Mouse (Mus musculus): ENCODE measurements around the gene Irx5. TPM values are rescaled to one million over a fixed set of nuclear protein-coding genes. Genes with fewer than 3 reads are reported as not detected.

Gene Irx5
- total RNA-seq, 1 experiment = 1.5 TPM

DNA sequence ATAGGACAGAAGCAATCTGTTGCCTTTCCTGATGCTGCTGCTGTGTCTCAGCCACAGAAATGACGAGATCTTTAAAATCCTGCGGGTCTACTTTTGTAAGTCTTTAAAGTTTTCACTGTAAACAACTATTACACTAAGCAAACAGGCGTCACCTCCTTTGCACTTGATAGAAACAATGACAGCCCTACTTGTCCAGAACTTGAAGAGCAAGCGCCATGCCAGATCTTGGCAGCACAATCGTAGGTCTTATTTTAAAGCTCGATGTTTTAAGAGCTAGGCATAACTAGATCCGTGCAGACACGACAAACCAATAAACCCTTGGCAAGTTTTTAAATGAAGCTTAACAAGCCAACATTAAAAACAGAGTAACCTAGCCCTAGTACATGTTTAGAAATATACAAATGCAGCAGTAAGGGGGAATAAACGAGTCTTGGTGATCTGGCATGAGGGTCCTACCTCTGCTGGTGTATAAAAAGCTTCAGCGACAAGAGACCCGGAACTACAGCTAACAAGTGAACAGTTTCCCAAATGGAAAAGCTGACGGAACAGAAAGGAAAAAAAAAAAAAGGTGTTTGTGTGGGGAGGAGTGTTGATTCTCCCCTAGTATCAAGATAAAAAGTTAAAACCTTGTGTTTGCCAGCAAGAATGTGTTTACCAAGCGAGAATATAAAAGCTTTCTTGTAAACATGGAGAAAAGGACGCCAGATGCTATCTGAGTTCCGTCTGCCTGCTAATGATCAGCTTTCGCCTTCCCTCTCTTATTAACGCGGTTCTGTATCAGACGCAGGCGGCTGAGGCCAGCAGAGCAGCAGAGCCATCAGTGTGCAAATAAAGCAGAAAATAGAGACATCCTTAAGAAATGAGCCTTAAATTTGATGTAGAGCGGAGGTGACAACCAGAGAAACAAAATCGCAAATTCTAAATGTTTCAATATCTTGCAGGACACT is 2.6 kb upstream of the Irx5 start:
- TF ChIP-seq HCFC1 (IDR thresholded peaks at IDR 0.05; ENCODE audit: borderline replicate concordance, insufficient read depth, low read length) (no peak), ZC3H11A (IDR thresholded peaks at IDR 0.05; ENCODE audit: borderline replicate concordance, low read depth, low read length) (no peak), MAFK (IDR thresholded peaks at IDR 0.05; ENCODE audit: insufficient read depth, low read depth, low read length) (no peak), CHD2 (IDR thresholded peaks at IDR 0.05; ENCODE audit: low read depth, low read length) (no peak), ZNF384 (IDR thresholded peaks at IDR 0.05; ENCODE audit: low read depth, low read length) (0 out of 2 replicates have a peak, but pooled peaks have one; percentile 29)
- in situ Hi-C loops (cut with MboI; ENCODE audit: low sequenced_read_pairs in 2 of 2, unreplicated experiment in 2 of 2) = loop anchor here (10.0 to 25.0 kb wide), 2 partner anchors 220 to 818 kb away; no protein-coding TSS in a partner anchor
- Histone ChIP-seq H3K4me1 (ENCODE audit: control insufficient read depth in 2 of 2, insufficient read depth in 2 of 2, low read length in 2 of 2, poor library complexity in 1 of 2) (peaks cover 0 to 4% of the 10 kb centered on the region in 2 experiments; a peak in 2 of 4 replicates), H3K9me3 (ENCODE audit: control insufficient read depth, insufficient read depth, low read depth, low read length) (no peaks in the 10 kb centered on the region), H3K4me3 (ENCODE audit: insufficient read depth in 1 of 2, low read depth in 1 of 2, low read length in 2 of 2, poor library complexity in 1 of 2, severe bottlenecking in 1 of 2) (peak overlapping the region in 1 of 2 experiments; percentile 84; a peak in 3 of 4 replicates), H3K27ac (ENCODE audit: insufficient read depth, low read depth, low read length, poor library complexity, severe bottlenecking) (no peak overlapping the region), H3K9ac (ENCODE audit: insufficient read depth, low read depth, low read length, poor library complexity, severe bottlenecking) (no peak overlapping the region), H3K36me3 (ENCODE audit: control insufficient read depth, insufficient read depth, low read length, poor library complexity, severe bottlenecking) (no peaks in the 10 kb centered on the region)
- DNase-seq (ENCODE audit: low read depth, low spot score) = no peak

DNA sequence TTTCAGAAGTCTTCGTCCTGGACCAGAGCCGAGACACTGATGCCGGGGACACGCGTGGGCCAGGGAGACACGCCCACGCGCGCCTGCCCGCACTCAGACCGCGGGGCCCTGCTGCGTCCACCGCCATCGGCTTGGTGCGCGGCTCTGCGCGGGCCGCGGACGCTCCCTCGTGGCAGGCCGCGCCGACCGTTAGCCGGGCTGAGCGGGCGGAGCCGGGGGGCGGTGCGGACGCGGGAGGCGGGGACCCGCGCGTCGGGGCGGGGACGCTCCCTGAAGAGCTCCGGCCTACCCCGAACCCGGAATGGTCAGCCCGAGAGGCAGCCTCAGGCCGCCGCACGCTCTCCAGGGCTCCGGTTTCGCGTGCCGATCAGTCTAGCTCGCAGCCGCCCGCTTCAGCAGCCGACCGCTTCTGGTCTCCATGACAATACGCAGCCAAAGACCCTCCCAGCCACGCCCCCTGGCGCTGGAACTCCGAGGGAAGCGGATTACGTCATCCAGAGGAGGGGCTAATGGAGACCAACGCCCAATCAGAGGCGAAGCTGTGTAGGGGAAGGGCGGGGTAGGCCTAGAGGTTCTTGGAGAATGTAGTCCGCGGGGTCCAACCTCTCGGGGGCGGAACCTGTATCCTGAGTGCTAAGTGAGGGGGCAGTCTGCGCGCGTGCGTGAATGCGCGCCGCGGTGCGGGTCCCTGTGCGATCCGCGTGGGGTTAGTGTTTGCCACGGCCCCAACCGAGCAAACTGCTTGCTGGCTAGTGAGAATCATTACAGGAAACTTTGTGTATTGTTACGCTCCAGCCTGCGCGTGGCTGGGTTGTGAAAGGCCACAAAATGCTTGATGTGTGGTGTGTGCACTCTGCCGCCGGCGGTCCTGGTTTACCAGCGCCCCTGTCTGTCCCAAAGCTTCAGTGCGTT is 1.5 kb upstream of the Irx5 start:
- peak overlapping the region; percentile 71 for H3K9ac ChIP-seq (ENCODE audit: insufficient read depth, low read depth, low read length, poor library complexity, severe bottlenecking)
- no peaks in the 10 kb centered on the region for H3K9me3 ChIP-seq (ENCODE audit: control insufficient read depth, insufficient read depth, low read depth, low read length)
- no peak overlapping the region for H3K27ac ChIP-seq (ENCODE audit: insufficient read depth, low read depth, low read length, poor library complexity, severe bottlenecking)
- TF ChIP-seq CHD2 (IDR thresholded peaks at IDR 0.05; ENCODE audit: low read depth, low read length) (0 out of 2 replicates have a peak, but pooled peaks have one; percentile 18), ZC3H11A (IDR thresholded peaks at IDR 0.05; ENCODE audit: borderline replicate concordance, low read depth, low read length) (no peak), MAFK (IDR thresholded peaks at IDR 0.05; ENCODE audit: insufficient read depth, low read depth, low read length) (no peak), HCFC1 (IDR thresholded peaks at IDR 0.05; ENCODE audit: borderline replicate concordance, insufficient read depth, low read length) (peak; percentile 88), ZNF384 (IDR thresholded peaks at IDR 0.05; ENCODE audit: low read depth, low read length) (no peak)
- in situ Hi-C loops (cut with MboI; ENCODE audit: low sequenced_read_pairs in 2 of 2, unreplicated experiment in 2 of 2) = loop anchor here (10.0 to 25.0 kb wide), 2 partner anchors 221 to 819 kb away; no protein-coding TSS in a partner anchor
- H3K4me3 ChIP-seq (ENCODE audit: insufficient read depth in 1 of 2, low read depth in 1 of 2, low read length in 2 of 2, poor library complexity in 1 of 2, severe bottlenecking in 1 of 2) = peak overlapping the region; percentile 77 to 84
- DNase-seq (ENCODE audit: low read depth, low spot score) = peak; percentile 99
- no peaks in the 10 kb centered on the region for H3K36me3 ChIP-seq (ENCODE audit: control insufficient read depth, insufficient read depth, low read length, poor library complexity, severe bottlenecking)
- H3K4me1 ChIP-seq (ENCODE audit: control insufficient read depth in 2 of 2, insufficient read depth in 2 of 2, low read length in 2 of 2, poor library complexity in 1 of 2) = peaks cover 0 to 4% of the 10 kb centered on the region in 2 experiments; a peak in 2 of 4 replicates

DNA sequence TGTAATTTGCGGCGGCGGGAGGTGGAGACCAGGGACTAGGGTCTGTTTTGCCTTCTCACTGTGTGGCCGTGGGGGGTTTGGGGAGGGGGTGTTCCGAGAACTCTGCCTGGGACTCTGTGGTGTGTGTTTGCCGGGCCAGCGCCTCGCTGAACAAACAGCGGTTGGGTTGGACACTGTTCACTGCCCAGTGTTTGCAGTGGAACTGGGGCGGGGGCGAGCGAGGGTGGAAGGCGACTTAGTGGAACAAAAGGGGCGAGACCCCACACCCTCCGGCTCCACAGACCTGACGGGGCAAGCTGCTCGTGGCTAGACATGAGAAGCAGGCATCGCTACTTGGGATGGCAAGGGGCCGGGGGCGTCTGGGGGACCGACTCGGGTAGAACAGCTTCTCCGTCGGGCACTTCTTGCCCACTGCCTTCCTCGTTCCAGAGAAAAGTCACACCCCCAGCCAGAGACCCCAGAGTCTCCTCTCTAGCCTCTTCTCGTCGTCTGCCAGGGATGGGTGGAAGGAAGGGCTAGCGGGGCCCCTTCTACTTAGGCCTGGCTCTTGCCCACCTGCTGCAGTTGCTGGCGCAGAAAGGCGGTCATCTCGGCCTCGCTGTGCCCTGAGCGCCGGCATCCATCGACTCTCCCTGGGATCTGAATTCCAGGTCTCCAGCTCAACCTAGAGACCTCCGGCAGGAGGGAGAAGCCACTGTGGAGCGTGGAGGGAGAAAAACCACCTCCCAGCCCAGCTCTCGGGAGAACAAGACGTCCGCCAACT is 631 bp upstream of the Irx5 start:
- H3K4me1 ChIP-seq (ENCODE audit: control insufficient read depth in 2 of 2, insufficient read depth in 2 of 2, low read length in 2 of 2, poor library complexity in 1 of 2) = peaks cover 0 to 4% of the 10 kb centered on the region in 2 experiments; a peak in 2 of 4 replicates
- no peak for DNase-seq (ENCODE audit: low read depth, low spot score)
- peak overlapping the region; percentile 39; the same call in 1 of the 2 replicates for H3K9ac ChIP-seq (ENCODE audit: insufficient read depth, low read depth, low read length, poor library complexity, severe bottlenecking)
- no peak for TF ChIP-seq ZNF384 (IDR thresholded peaks at IDR 0.05; ENCODE audit: low read depth, low read length)
- TF ChIP-seq CHD2 (IDR thresholded peaks at IDR 0.05; ENCODE audit: low read depth, low read length) = no peak
- TF ChIP-seq HCFC1 (IDR thresholded peaks at IDR 0.05; ENCODE audit: borderline replicate concordance, insufficient read depth, low read length) = no peak
- no peak for TF ChIP-seq ZC3H11A (IDR thresholded peaks at IDR 0.05; ENCODE audit: borderline replicate concordance, low read depth, low read length)
- TF ChIP-seq MAFK (IDR thresholded peaks at IDR 0.05; ENCODE audit: insufficient read depth, low read depth, low read length) = no peak
- no peak overlapping the region for H3K27ac ChIP-seq (ENCODE audit: insufficient read depth, low read depth, low read length, poor library complexity, severe bottlenecking)
- in situ Hi-C loops (cut with MboI; ENCODE audit: low sequenced_read_pairs in 2 of 2, unreplicated experiment in 2 of 2) = loop anchor here (10.0 to 25.0 kb wide), 2 partner anchors 222 to 819 kb away; no protein-coding TSS in a partner anchor
- H3K36me3 ChIP-seq (ENCODE audit: control insufficient read depth, insufficient read depth, low read length, poor library complexity, severe bottlenecking) = no peaks in the 10 kb centered on the region
- peak overlapping the region; percentile 64 to 84 for H3K4me3 ChIP-seq (ENCODE audit: insufficient read depth in 1 of 2, low read depth in 1 of 2, low read length in 2 of 2, poor library complexity in 1 of 2, severe bottlenecking in 1 of 2)
- H3K9me3 ChIP-seq (ENCODE audit: control insufficient read depth, insufficient read depth, low read depth, low read length) = no peaks in the 10 kb centered on the region
